Mouse (Mus musculus) midbrain, embryonic 14.5 days (tissue): ENCODE results near the gene Plaur. TPM values are rescaled to one million over a fixed set of nuclear protein-coding genes. Genes with fewer than 3 reads are reported as not detected.

Source experiments
- ATAC-seq: fragments of 200-750 bp; cut with Nextera tagmentation; 2 replicates; pipeline ENCODE4 v1.8.0; 2017; ENCODE audit warnings: moderate number of reproducible peaks, moderate library complexity; ENCODE audit not compliant: low FRiP score, low TSS enrichment
- DNase-seq: peaks from one replicate; pipeline ENCODE4 v3.0.0-alpha.2; 2015
- H3K27ac ChIP-seq: fragments of 300-500 bp; sonication (generic); replicated peaks from 2 replicates; pipeline ENCODE4 v1.5.1; 2014; ENCODE audit warnings: mild to moderate bottlenecking, low read depth, low read length, moderate library complexity
- H3K27me3 ChIP-seq: fragments of 300-500 bp; sonication (generic); 2 replicates; pipeline ENCODE4 v1.6.1; 2014; ENCODE audit warnings: low read length, control low read depth, mixed read lengths; ENCODE audit not compliant: control insufficient read depth, insufficient read depth
- H3K36me3 ChIP-seq: fragments of 300-500 bp; sonication (generic); 2 replicates; pipeline ENCODE4 v1.6.1; 2014; ENCODE audit warnings: low read length, control low read depth; ENCODE audit not compliant: control insufficient read depth, insufficient read depth
- H3K4me1 ChIP-seq: fragments of 300-500 bp; sonication (generic); 2 replicates; pipeline ENCODE4 v1.6.1; 2014; ENCODE audit warnings: mild to moderate bottlenecking, antibody characterized with exemption, low read length, control low read depth; ENCODE audit not compliant: control insufficient read depth, insufficient read depth
- H3K4me2 ChIP-seq: fragments of 300-500 bp; sonication (generic); 2 replicates; pipeline ENCODE4 v1.6.1; 2014; ENCODE audit warnings: mild to moderate bottlenecking, low read length, moderate library complexity
- H3K4me3 ChIP-seq: fragments of 300-500 bp; sonication (generic); replicated peaks from 2 replicates; pipeline ENCODE4 v1.5.1; 2014; ENCODE audit warnings: low read depth, low read length
- H3K9ac ChIP-seq: fragments of 300-500 bp; sonication (generic); replicated peaks from 2 replicates; pipeline ENCODE4 v1.6.1; 2014; ENCODE audit warnings: mild to moderate bottlenecking, low read length, moderate library complexity
- H3K9me3 ChIP-seq: fragments of 300-500 bp; sonication (generic); 2 replicates; pipeline ENCODE4 v1.6.1; 2016; ENCODE audit warnings: low read length, control low read depth, mixed read lengths; ENCODE audit not compliant: control insufficient read depth
- WGBS: fragments of 180-500 bp; shearing (Covaris S2); extraction: QIAGEN DNeasy Blood & Tissue Kit; methylation state at CpG from one replicate; pipeline ENCODE4 v1.1.7; 2014; 5-methylcytosine and 5-hydroxymethylcytosine counted together
- polyA plus RNA-seq: library from polyadenylated mRNA; unstranded; fragments of >200 nt; fragmentation: Nextera tagmentation; extraction: Ambion mirVana; gene quantifications from 2 replicates; pipeline ENCODE4 v1.2.1, GENCODE M21; 2014

Gene Plaur
- polyA plus RNA-seq, result 1.1 and 2.6 TPM in 2 replicates

GRCm38 (mm10) chr7:24462388-24463319 lies at the start of gene Plaur:
Gene Plaur (plus strand): TSS chr7:24462484.
- H3K4me2 ChIP-seq, result peak within 1 kb of the TSS; percentile 6; the same call in 1 of the 2 replicates
- no peak for ATAC-seq
- 12% methylated on average over 27 of the region's 27 CpGs for WGBS

GRCm38 (mm10) chr7:24413630-24414029 lies 48.7 kb upstream of the Plaur start:
- 0 out of 2 replicates have a peak, but pooled peaks cover 16% of the 10 kb centered on the region for H3K36me3 ChIP-seq
- no peaks in the 10 kb centered on the region for H3K27me3 ChIP-seq
- ATAC-seq (no peak), DNase-seq (no peak)
- H3K4me3 ChIP-seq, result no peak overlapping the region
- 88% methylated on average over 3 of the region's 3 CpGs for WGBS
- H3K9me3 ChIP-seq, result no peaks in the 10 kb centered on the region
- no peak overlapping the region for H3K4me2 ChIP-seq
- H3K27ac ChIP-seq, result no peak overlapping the region
- H3K4me1 ChIP-seq, result no peaks in the 10 kb centered on the region
- no peak overlapping the region for H3K9ac ChIP-seq

More at GRCm38 (mm10) chr7:24462388-24463319, at the start of gene Plaur:
- H3K27me3 ChIP-seq, result 0 out of 2 replicates have a peak, but pooled peaks cover 5% of the 10 kb centered on the region
- no peak within 1 kb of the TSS for H3K27ac ChIP-seq
- H3K4me3 ChIP-seq, result no peak within 1 kb of the TSS
- no peak within 1 kb of the TSS for H3K9ac ChIP-seq
- 0 out of 2 replicates have a peak, but pooled peaks cover 5% of the 10 kb centered on the region for H3K4me1 ChIP-seq
- no peaks in the 10 kb centered on the region for H3K9me3 ChIP-seq
- no peak for DNase-seq
- no peaks in the 10 kb centered on the region for H3K36me3 ChIP-seq

- H3K36me3 ChIP-seq, result 0 out of 2 replicates have a peak, but pooled peaks cover 11% of the 10 kb centered on the region
- H3K4me3 ChIP-seq, result no peak overlapping the region
- DNase-seq, result no peak
These were observed 47.0 kb upstream of the Plaur start for GRCm38 (mm10) chr7:24415261-24415660.

GRCm38 (mm10) chr7:24419579-24419978 lies 42.7 kb upstream of the Plaur start:
- H3K4me3 ChIP-seq, result no peak overlapping the region
- H3K4me2 ChIP-seq, result no peak overlapping the region
- H3K9ac ChIP-seq, result no peak overlapping the region; the same call in 1 of the 2 replicates
- ATAC-seq (no peak), DNase-seq (no peak)
- H3K4me1 ChIP-seq, result peaks cover 15% of the 10 kb centered on the region; the same call in 1 of the 2 replicates
- no peaks in the 10 kb centered on the region for H3K9me3 ChIP-seq
- no peak overlapping the region for H3K27ac ChIP-seq
- peaks cover 33% of the 10 kb centered on the region for H3K36me3 ChIP-seq
- 18% methylated on average over 8 of the region's 8 CpGs for WGBS
- no peaks in the 10 kb centered on the region for H3K27me3 ChIP-seq

More at GRCm38 (mm10) chr7:24415261-24415660, 47.0 kb upstream of the Plaur start:
- no peak overlapping the region for H3K27ac ChIP-seq
- no peak overlapping the region for H3K9ac ChIP-seq
- no peak for ATAC-seq
- H3K27me3 ChIP-seq, result no peaks in the 10 kb centered on the region
- peaks cover 11% of the 10 kb centered on the region; the same call in 1 of the 2 replicates for H3K4me1 ChIP-seq
- 86% methylated on average over 7 of the region's 7 CpGs for WGBS
- no peaks in the 10 kb centered on the region for H3K9me3 ChIP-seq
- no peak overlapping the region for H3K4me2 ChIP-seq

GRCm38 (mm10) chr7:24421648-24422047 lies 40.6 kb upstream of the Plaur start:
- ATAC-seq (no peak), DNase-seq (peak; percentile 30)
- no peak overlapping the region; the same call in 1 of the 2 replicates for H3K9ac ChIP-seq
- H3K27ac ChIP-seq, result no peak overlapping the region
- H3K9me3 ChIP-seq, result no peaks in the 10 kb centered on the region
- peaks cover 26% of the 10 kb centered on the region for H3K36me3 ChIP-seq
- no peak overlapping the region for H3K4me3 ChIP-seq
- H3K4me1 ChIP-seq, result peaks cover 15% of the 10 kb centered on the region; the same call in 1 of the 2 replicates
- WGBS, result 49% methylated on average over 7 of the region's 7 CpGs
- no peak overlapping the region for H3K4me2 ChIP-seq
- H3K27me3 ChIP-seq, result no peaks in the 10 kb centered on the region

GRCm38 (mm10) chr7:24422251-24422650 lies 40.0 kb upstream of the Plaur start:
- Histone ChIP-seq H3K4me2 (no peak overlapping the region), H3K27me3 (no peaks in the 10 kb centered on the region), H3K27ac (no peak overlapping the region), H3K9ac (no peak overlapping the region), H3K9me3 (no peaks in the 10 kb centered on the region), H3K4me3 (no peak overlapping the region), H3K36me3 (peaks cover 25% of the 10 kb centered on the region), H3K4me1 (peaks cover 15% of the 10 kb centered on the region; the same call in 1 of the 2 replicates)
- ATAC-seq (no peak; the same call in 1 of the 2 replicates), DNase-seq (peak; percentile 8)
- 44% methylated on average over 8 of the region's 8 CpGs for WGBS

GRCm38 (mm10) chr7:24423107-24423763 lies 39.0 kb upstream of the Plaur start:
- H3K4me3 ChIP-seq, result no peak overlapping the region
- H3K4me1 ChIP-seq, result peaks cover 15% of the 10 kb centered on the region; the same call in 1 of the 2 replicates
- no peak overlapping the region for H3K9ac ChIP-seq
- H3K9me3 ChIP-seq, result no peaks in the 10 kb centered on the region
- 94% methylated on average over 15 of the region's 15 CpGs for WGBS
- H3K36me3 ChIP-seq, result peaks cover 25% of the 10 kb centered on the region
- no peak overlapping the region for H3K4me2 ChIP-seq
- no peak overlapping the region for H3K27ac ChIP-seq
- ATAC-seq, result no peak
- no peak for DNase-seq
- no peaks in the 10 kb centered on the region for H3K27me3 ChIP-seq

- ATAC-seq (no peak), DNase-seq (peak; percentile 34)
- Histone ChIP-seq H3K9ac (no peak overlapping the region), H3K4me3 (no peak overlapping the region), H3K9me3 (no peaks in the 10 kb centered on the region), H3K4me1 (peaks cover 13% of the 10 kb centered on the region; the same call in 1 of the 2 replicates), H3K27me3 (no peaks in the 10 kb centered on the region), H3K36me3 (peaks cover 25% of the 10 kb centered on the region), H3K4me2 (no peak overlapping the region), H3K27ac (no peak overlapping the region)
- 86% methylated on average over 12 of the region's 12 CpGs for WGBS
These were observed 38.1 kb upstream of the Plaur start for GRCm38 (mm10) chr7:24423956-24424732.
